Mouse (Mus musculus): ENCODE measurements around the gene Pkhd1. TPM values are rescaled to one million over a fixed set of nuclear protein-coding genes. Genes with fewer than 3 reads are reported as not detected.

The Pkhd1 gene
- polyA plus RNA-seq, 1 experiment: not detected

- Histone ChIP-seq H3K27me3 (replicated peaks) (no peaks in the 10 kb centered on the region), H3K4me1 (no peaks in the 10 kb centered on the region), H3K9me3 (no peaks in the 10 kb centered on the region), H3K4me3 (replicated peaks) (no peak overlapping the region), H3K36me3 (replicated peaks; ENCODE audit: low read length) (no peaks in the 10 kb centered on the region)
- no peak for TF ChIP-seq GATA1 (IDR thresholded peaks at IDR 0.05; ENCODE audit: borderline replicate concordance, low read length)
Observed at GRCm38 (mm10) chr1:20620611-20621010, 2.7 kb upstream of the Pkhd1 start.

- H3K36me3 ChIP-seq (replicated peaks; ENCODE audit: low read length): no peaks in the 10 kb centered on the region
- H3K4me1 ChIP-seq: no peaks in the 10 kb centered on the region
- H3K27me3 ChIP-seq (replicated peaks): no peaks in the 10 kb centered on the region
- TF ChIP-seq GATA1 (IDR thresholded peaks at IDR 0.05; ENCODE audit: borderline replicate concordance, low read length) (no peak), FLI1 (IDR thresholded peaks at IDR 0.05; ENCODE audit: low read length) (no peak)
- H3K9me3 ChIP-seq: no peaks in the 10 kb centered on the region
- H3K4me3 ChIP-seq (replicated peaks): no peak overlapping the region
Observed at GRCm38 (mm10) chr1:20619363-20619762, 1.5 kb upstream of the Pkhd1 start.

GRCm38 (mm10) chr1:20612643-20613042, 5.2 kb downstream of the Pkhd1 start:
- H3K9me3 ChIP-seq: no peaks in the 10 kb centered on the region
- no peaks in the 10 kb centered on the region for H3K4me1 ChIP-seq
- no peaks in the 10 kb centered on the region for H3K27me3 ChIP-seq (replicated peaks)
- TF ChIP-seq FLI1 (IDR thresholded peaks at IDR 0.05; ENCODE audit: low read length) (no peak), GATA1 (IDR thresholded peaks at IDR 0.05; ENCODE audit: borderline replicate concordance, low read length) (no peak)
- no peak overlapping the region for H3K4me3 ChIP-seq (replicated peaks)
- no peaks in the 10 kb centered on the region for H3K36me3 ChIP-seq (replicated peaks; ENCODE audit: low read length)

GRCm38 (mm10) chr1:20605489-20605888, 12.4 kb downstream of the Pkhd1 start:
- no peaks in the 10 kb centered on the region for H3K4me1 ChIP-seq
- no peak for TF ChIP-seq FLI1 (IDR thresholded peaks at IDR 0.05; ENCODE audit: low read length)
- no peak for TF ChIP-seq GATA1 (IDR thresholded peaks at IDR 0.05; ENCODE audit: borderline replicate concordance, low read length)

GRCm38 (mm10) chr1:20590488-20590887, 27.4 kb downstream of the Pkhd1 start:
- Histone ChIP-seq H3K9me3 (peaks cover 7% of the 10 kb centered on the region), H3K27me3 (replicated peaks) (no peaks in the 10 kb centered on the region)
- TF ChIP-seq FLI1 (IDR thresholded peaks at IDR 0.05; ENCODE audit: low read length): no peak
- no peak for TF ChIP-seq GATA1 (IDR thresholded peaks at IDR 0.05; ENCODE audit: borderline replicate concordance, low read length)

More at GRCm38 (mm10) chr1:20605489-20605888, 12.4 kb downstream of the Pkhd1 start:
- Histone ChIP-seq H3K27me3 (replicated peaks) (no peaks in the 10 kb centered on the region), H3K4me3 (replicated peaks) (no peak overlapping the region), H3K36me3 (replicated peaks; ENCODE audit: low read length) (no peaks in the 10 kb centered on the region), H3K9me3 (no peaks in the 10 kb centered on the region)

GRCm38 (mm10) chr1:20571469-20571868, 46.4 kb downstream of the Pkhd1 start:
- no peaks in the 10 kb centered on the region for H3K9me3 ChIP-seq
- H3K4me1 ChIP-seq: no peaks in the 10 kb centered on the region
- no peak overlapping the region for H3K4me3 ChIP-seq (replicated peaks)
- no peaks in the 10 kb centered on the region for H3K27me3 ChIP-seq (replicated peaks)
- no peak for TF ChIP-seq FLI1 (IDR thresholded peaks at IDR 0.05; ENCODE audit: low read length)
- no peak for TF ChIP-seq GATA1 (IDR thresholded peaks at IDR 0.05; ENCODE audit: borderline replicate concordance, low read length)
- H3K36me3 ChIP-seq (replicated peaks; ENCODE audit: low read length): no peaks in the 10 kb centered on the region

More at GRCm38 (mm10) chr1:20590488-20590887, 27.4 kb downstream of the Pkhd1 start:
- Histone ChIP-seq H3K4me3 (replicated peaks) (no peak overlapping the region), H3K36me3 (replicated peaks; ENCODE audit: low read length) (no peaks in the 10 kb centered on the region), H3K4me1 (no peaks in the 10 kb centered on the region)

- no peaks in the 10 kb centered on the region for H3K27me3 ChIP-seq (replicated peaks)
- TF ChIP-seq GATA1 (IDR thresholded peaks at IDR 0.05; ENCODE audit: borderline replicate concordance, low read length): no peak
- no peak for TF ChIP-seq FLI1 (IDR thresholded peaks at IDR 0.05; ENCODE audit: low read length)
- no peak overlapping the region for H3K4me3 ChIP-seq (replicated peaks)
- no peaks in the 10 kb centered on the region for H3K36me3 ChIP-seq (replicated peaks; ENCODE audit: low read length)
- H3K9me3 ChIP-seq: no peaks in the 10 kb centered on the region
- H3K4me1 ChIP-seq: no peaks in the 10 kb centered on the region
Observed at GRCm38 (mm10) chr1:20569430-20569829, 48.4 kb downstream of the Pkhd1 start.

GRCm38 (mm10) chr1:20558443-20558842, 59.4 kb downstream of the Pkhd1 start:
- Histone ChIP-seq H3K27me3 (replicated peaks) (no peaks in the 10 kb centered on the region), H3K36me3 (replicated peaks; ENCODE audit: low read length) (no peaks in the 10 kb centered on the region), H3K4me1 (no peaks in the 10 kb centered on the region), H3K9me3 (no peaks in the 10 kb centered on the region), H3K4me3 (replicated peaks) (no peak overlapping the region)
- TF ChIP-seq FLI1 (IDR thresholded peaks at IDR 0.05; ENCODE audit: low read length) (no peak), GATA1 (IDR thresholded peaks at IDR 0.05; ENCODE audit: borderline replicate concordance, low read length) (no peak)

GRCm38 (mm10) chr1:20554398-20554797, 63.5 kb downstream of the Pkhd1 start:
- no peaks in the 10 kb centered on the region for H3K36me3 ChIP-seq (replicated peaks; ENCODE audit: low read length)
- no peaks in the 10 kb centered on the region for H3K27me3 ChIP-seq (replicated peaks)
- TF ChIP-seq FLI1 (IDR thresholded peaks at IDR 0.05; ENCODE audit: low read length) (no peak), GATA1 (IDR thresholded peaks at IDR 0.05; ENCODE audit: borderline replicate concordance, low read length) (no peak)
- no peaks in the 10 kb centered on the region for H3K4me1 ChIP-seq
- no peaks in the 10 kb centered on the region for H3K9me3 ChIP-seq
- H3K4me3 ChIP-seq (replicated peaks): no peak overlapping the region

GRCm38 (mm10) chr1:20551334-20551733, 66.5 kb downstream of the Pkhd1 start:
- H3K27me3 ChIP-seq (replicated peaks): no peaks in the 10 kb centered on the region
- no peaks in the 10 kb centered on the region for H3K4me1 ChIP-seq
- no peaks in the 10 kb centered on the region for H3K9me3 ChIP-seq
- TF ChIP-seq FLI1 (IDR thresholded peaks at IDR 0.05; ENCODE audit: low read length) (no peak), GATA1 (IDR thresholded peaks at IDR 0.05; ENCODE audit: borderline replicate concordance, low read length) (no peak)
- H3K36me3 ChIP-seq (replicated peaks; ENCODE audit: low read length): no peaks in the 10 kb centered on the region
- H3K4me3 ChIP-seq (replicated peaks): no peak overlapping the region

- Histone ChIP-seq H3K9me3 (no peaks in the 10 kb centered on the region), H3K4me1 (no peaks in the 10 kb centered on the region), H3K4me3 (replicated peaks) (no peak overlapping the region), H3K27me3 (replicated peaks) (no peaks in the 10 kb centered on the region), H3K36me3 (replicated peaks; ENCODE audit: low read length) (no peaks in the 10 kb centered on the region)
- no peak for TF ChIP-seq GATA1 (IDR thresholded peaks at IDR 0.05; ENCODE audit: borderline replicate concordance, low read length)
- no peak for TF ChIP-seq FLI1 (IDR thresholded peaks at IDR 0.05; ENCODE audit: low read length)
Observed at GRCm38 (mm10) chr1:20544526-20544925, 73.3 kb downstream of the Pkhd1 start.

Measured in megakaryocyte, embryonic 14.5 days (primary cell).